Mouse (Mus musculus): Measurements from ENCODE around the gene Ascl4. TPM values are rescaled to one million over a fixed set of nuclear protein-coding genes. Genes with fewer than 3 reads are reported as not detected.

The Ascl4 gene
- total RNA-seq, 2 experiments from 2014 or later: 0.32 TPM; not detected in 1

- DNase-seq (ENCODE audit: low spot score in 2 of 2): no peak
- intact Hi-C loops (cut with DNase I): loop anchor here (2.0 to 10.0 kb wide), 4 partner anchors 55 to 497 kb away; partner anchors contain the start of gene Fbxo7
Observed at GRCm38 (mm10) chr10:85967411-85968156, 40.1 kb downstream of the Ascl4 start.

GRCm38 (mm10) chr10:85968157-85968634, 40.7 kb downstream of the Ascl4 start:
- intact Hi-C loops (cut with DNase I): loop anchor here (2.0 to 10.0 kb wide), 4 partner anchors 54 to 497 kb away; partner anchors contain the start of gene Fbxo7
- peak; percentile 78 to 86 for DNase-seq (ENCODE audit: low spot score in 2 of 2)

GRCm38 (mm10) chr10:85968731-85969130, 41.2 kb downstream of the Ascl4 start:
- DNase-seq (ENCODE audit: low spot score in 2 of 2): no peak
- intact Hi-C loops (cut with DNase I): loop anchor here (2.0 to 10.0 kb wide), 4 partner anchors 54 to 496 kb away; partner anchors contain the start of gene Fbxo7

DNA sequence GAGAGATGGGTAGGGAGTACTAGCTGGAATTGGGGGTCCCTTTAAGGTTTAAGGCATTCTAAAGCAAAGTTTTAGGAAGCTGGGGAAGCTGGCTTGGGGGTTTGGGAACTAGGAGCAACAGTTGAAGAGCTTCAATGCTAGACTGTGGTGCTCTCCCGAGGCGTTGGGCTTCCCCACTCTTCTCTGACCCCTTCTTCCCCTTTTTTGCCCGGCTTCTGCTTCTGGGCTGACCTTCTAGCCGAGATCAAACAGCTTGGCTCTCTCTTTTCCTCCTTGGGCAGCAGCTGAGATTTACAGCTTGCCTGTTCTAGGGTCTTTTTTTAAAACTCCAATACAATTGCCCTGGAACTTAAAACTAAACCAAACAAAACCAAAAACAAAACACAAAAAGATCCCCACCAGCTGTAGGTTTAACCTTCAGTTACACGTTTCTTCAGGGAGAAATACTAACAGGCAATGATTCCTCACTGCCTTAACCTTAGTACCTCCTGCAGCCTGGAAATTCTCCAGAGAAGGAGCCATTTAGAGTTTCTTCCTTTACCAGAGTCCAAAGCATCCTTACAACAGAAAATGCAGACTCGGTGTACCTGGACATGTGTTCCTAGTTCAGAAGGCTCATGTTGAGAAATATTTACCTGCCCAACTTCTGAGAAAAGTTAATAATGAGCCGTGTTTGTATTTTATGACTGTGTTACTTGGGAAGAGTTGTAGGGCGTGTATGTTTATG, 42.6 kb downstream of the Ascl4 start:
- intact Hi-C loops (cut with DNase I): loop anchor here (2.0 to 10.0 kb wide), 4 partner anchors 52 to 495 kb away; partner anchors contain the start of gene Fbxo7
- DNase-seq (ENCODE audit: low spot score in 2 of 2): no peak

DNA sequence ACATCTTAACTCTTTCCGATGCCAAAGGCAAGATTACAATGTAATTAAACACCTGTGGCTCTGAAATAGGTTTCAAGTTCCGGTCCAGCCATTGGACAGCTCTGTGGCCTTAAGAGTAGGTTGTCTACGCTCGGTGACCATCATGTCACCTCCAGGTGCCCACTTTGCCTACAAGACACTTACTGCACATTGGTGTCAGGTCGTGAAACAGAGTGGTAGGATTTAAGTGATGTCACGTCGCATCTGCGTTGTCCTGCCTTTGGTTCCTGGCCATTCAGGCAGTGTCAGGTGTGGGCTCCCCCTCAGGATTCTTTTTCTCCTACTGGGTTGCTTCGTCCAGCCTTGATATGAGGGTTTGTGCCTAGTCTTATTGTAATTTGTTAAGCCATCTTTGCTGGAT, 44.3 kb downstream of the Ascl4 start:
- intact Hi-C loops (cut with DNase I): no loop called here
- DNase-seq (ENCODE audit: low spot score in 2 of 2): no peak

DNA sequence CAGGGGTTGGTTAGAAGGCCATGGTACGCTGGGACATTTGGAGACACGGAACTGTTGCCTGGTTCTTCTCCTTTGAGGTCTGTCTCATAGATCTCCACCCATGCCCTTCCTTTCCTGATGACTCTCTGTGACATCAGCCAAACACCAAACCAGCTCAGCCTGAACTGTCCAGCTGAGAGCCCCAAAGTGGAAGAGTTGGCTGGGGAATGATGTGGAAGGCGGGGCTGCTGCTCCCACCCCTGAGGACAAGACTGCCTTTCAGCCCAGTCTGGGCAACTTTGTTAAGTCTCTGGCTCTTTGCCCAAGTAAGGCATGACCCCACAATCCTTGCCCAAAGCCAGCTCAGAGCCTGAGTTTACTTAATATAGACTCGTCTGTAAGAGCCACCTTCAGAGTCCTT, 45.4 kb downstream of the Ascl4 start:
- DNase-seq (ENCODE audit: low spot score in 2 of 2): peak in 1 of 2 experiments; percentile 5
- intact Hi-C loops (cut with DNase I): no loop called here

- DNase-seq (ENCODE audit: low spot score in 2 of 2): no peak
- intact Hi-C loops (cut with DNase I): no loop called here
Observed at GRCm38 (mm10) chr10:85989412-85990115, 62.1 kb downstream of the Ascl4 start.

- intact Hi-C loops (cut with DNase I): no loop called here
- DNase-seq (ENCODE audit: low spot score in 2 of 2): no peak
Observed at GRCm38 (mm10) chr10:85992412-85992811, 64.9 kb downstream of the Ascl4 start.

GRCm38 (mm10) chr10:85993836-85994235, 66.4 kb downstream of the Ascl4 start:
- intact Hi-C loops (cut with DNase I): no loop called here
- no peak for DNase-seq (ENCODE audit: low spot score in 2 of 2)

DNA sequence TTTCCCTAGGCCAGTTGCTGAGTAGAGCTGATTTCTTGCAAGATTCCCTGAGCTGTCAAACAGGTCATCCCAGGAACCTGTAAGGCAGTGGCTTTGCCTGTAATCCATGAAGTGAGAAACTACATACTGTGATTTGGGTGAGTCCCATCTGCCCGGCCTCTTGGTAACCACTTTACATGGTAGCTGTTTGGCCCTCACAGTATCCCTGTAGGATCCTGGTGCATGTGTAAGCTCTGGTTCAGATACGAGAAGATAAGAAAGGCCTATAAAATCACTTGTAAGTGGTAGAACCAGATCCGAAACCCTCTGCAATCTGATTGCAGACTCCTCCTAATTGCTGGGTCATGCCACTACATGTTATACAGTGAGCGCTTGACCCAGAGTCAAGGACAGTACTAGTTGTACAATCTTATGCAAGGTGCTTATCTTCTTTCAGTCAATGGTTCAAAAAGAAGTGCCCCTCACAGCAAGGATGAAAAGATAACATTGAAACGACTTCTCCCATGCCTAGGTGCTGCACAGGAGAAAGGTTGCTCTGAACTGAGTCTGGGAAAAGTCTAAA, 67.1 kb downstream of the Ascl4 start:
- no peak for DNase-seq (ENCODE audit: low spot score in 2 of 2)

More for the DNA sequence above, 67.1 kb downstream of the Ascl4 start:
- intact Hi-C loops (cut with DNase I): no loop called here

Other genes with a start within 250 kb of the Ascl4 start
- gene Pwp1, start 98.2 kb upstream of the Ascl4 start, total RNA-seq (2021): 10 to 100 TPM; 18.0 to 18.8 TPM
- 10 to 100 TPM; 24.0 to 27.0 TPM for gene Prdm4, start 10.5 kb upstream of the Ascl4 start, total RNA-seq (2021)
- gene Rtcb, start 30.1 kb downstream of the Ascl4 start, total RNA-seq (2021): 100 to 1,000 TPM in 1 of 2 experiments, 10 to 100 TPM in 1; 97.6 to 107 TPM
- gene Bpifc, start 84.2 kb downstream of the Ascl4 start, total RNA-seq (2021): under 1 TPM; 0.14 to 0.15 TPM
- gene Fbxo7, start 94.3 kb downstream of the Ascl4 start, total RNA-seq (2021): 10 to 100 TPM; 25.5 to 29.0 TPM

Data from left cerebral cortex, postnatal 36 days (tissue).